Mouse (Mus musculus): ENCODE data around the gene March7.

- TF ChIP-seq CTCF (conservative IDR thresholded peaks at IDR 0.05; ENCODE audit: insufficient read depth, insufficient read length, low read depth, low read length) (no peak), POLR2A (IDR thresholded peaks at IDR 0.05; ENCODE audit: low read depth, low read length) (no peak)
Measured at GRCm38 (mm10) chr2:60221954-60222353, 12.3 kb downstream of the March7 start.
